Mouse (Mus musculus) liver, adult 2 months (tissue): ENCODE measurements around the gene Bcl9l. TPM values are rescaled to one million over a fixed set of nuclear protein-coding genes. Genes with fewer than 3 reads are reported as not detected.

Source experiments
- DNase-seq: peaks from one replicate; pipeline ENCODE4 v3.0.0-alpha.2; 2011; ENCODE audit warnings: low read depth, low spot score; ENCODE audit errors: extremely low read depth
- H3K27ac ChIP-seq: fragments of 200-500 bp; replicated peaks from 2 replicates; pipeline ENCODE4 v1.5.1; 2012; ENCODE audit warnings: low read depth, mild to moderate bottlenecking, control low read depth, inconsistent platforms, low read length; ENCODE audit not compliant: insufficient read depth
- H3K27me3 ChIP-seq: fragments of 200-500 bp; 2 replicates; pipeline ENCODE4 v1.6.1; 2012; ENCODE audit warnings: mild to moderate bottlenecking, moderate library complexity, low read length, inconsistent platforms; ENCODE audit not compliant: control insufficient read depth, insufficient read depth
- H3K36me3 ChIP-seq: fragments of 200-500 bp; 2 replicates; pipeline ENCODE4 v1.6.1; 2012; ENCODE audit warnings: low read length, inconsistent platforms; ENCODE audit not compliant: control insufficient read depth, insufficient read depth
- H3K4me1 ChIP-seq: fragments of 200-500 bp; 2 replicates; pipeline ENCODE4 v1.6.1; 2011; ENCODE audit warnings: low read length; ENCODE audit not compliant: control insufficient read depth, insufficient read depth
- H3K4me3 ChIP-seq: fragments of 200-500 bp; 2 replicates; pipeline ENCODE4 v1.5.1; 2011; ENCODE audit warnings: low read depth, mild to moderate bottlenecking, control low read depth, low read length, moderate library complexity; ENCODE audit not compliant: insufficient read depth
- H3K79me2 ChIP-seq: fragments of 200-500 bp; 2 replicates; pipeline ENCODE4 v1.6.1; 2012; ENCODE audit warnings: inconsistent platforms, mild to moderate bottlenecking, low read length, moderate library complexity; ENCODE audit not compliant: control insufficient read depth, insufficient read depth
- H3K9ac ChIP-seq: fragments of 200-500 bp; 2 replicates; pipeline ENCODE4 v1.6.1; 2012; ENCODE audit warnings: low read depth, mild to moderate bottlenecking, control low read depth, inconsistent platforms, low read length
- CTCF ChIP-seq: fragments of 200-500 bp; IDR thresholded peaks from 2 replicates; pipeline ENCODE4 v1.5.1; 2011; ENCODE audit warnings: low read depth, low read length, control low read depth
- POLR2A ChIP-seq: fragments of 200-500 bp; IDR thresholded peaks from 2 replicates; pipeline ENCODE4 v1.6.1; 2011; ENCODE audit warnings: low read length, control low read depth; ENCODE audit not compliant: insufficient read depth; ENCODE audit errors: extremely low read depth
- WGBS: fragments of 180-500 bp; shearing (Covaris S2); methylation state at CpG from one replicate; pipeline ENCODE4 v1.1.7; 2018; 5-methylcytosine and 5-hydroxymethylcytosine counted together
- polyA plus RNA-seq: library from polyadenylated mRNA; depleted of rRNA; stranded (reverse); fragments of >200 nt; gene quantifications from 2 replicates; pipeline ENCODE4 v1.2.3, GENCODE M21; 2012
- total RNA-seq: library from RNA; depleted of rRNA; stranded (reverse); fragments of >200 nt; gene quantifications from 2 replicates; pipeline ENCODE4 v1.2.3, GENCODE M21; 2014

The Bcl9l gene
- total and polyA plus RNA-seq, 2 experiments, result 5.4 to 27.9 TPM

DNA sequence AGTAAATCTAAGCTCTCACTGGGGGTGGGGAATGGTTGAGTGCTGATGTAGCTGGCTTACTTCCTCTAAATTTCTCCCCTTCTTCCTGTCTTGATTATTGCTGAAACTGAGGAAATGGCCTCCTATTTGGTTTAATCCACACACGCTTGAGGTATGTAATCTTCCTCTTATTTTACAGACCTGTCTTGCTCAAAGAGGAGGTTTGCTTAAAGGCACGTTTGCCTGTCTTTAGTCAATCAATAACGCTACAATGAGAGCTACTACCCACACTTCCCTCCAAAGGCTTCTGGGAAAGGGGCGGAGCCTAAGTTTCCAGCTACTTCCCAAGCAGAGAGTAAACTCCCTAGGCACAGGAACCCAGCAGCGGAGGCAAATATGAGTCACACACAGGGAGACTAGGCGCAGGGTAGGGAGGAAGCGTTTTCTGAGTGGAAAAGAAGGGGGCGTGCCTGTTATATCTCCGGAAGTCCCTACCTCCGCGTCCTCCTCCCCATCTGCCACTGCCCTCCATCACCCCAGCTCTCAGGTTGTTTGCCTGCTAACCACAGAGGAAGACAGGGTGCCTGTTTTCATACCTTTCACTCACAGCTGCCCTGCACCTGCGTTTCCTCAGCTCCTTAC is 32.6 kb downstream of the Bcl9l start:
- Histone ChIP-seq H3K4me3 (0 out of 2 replicates have a peak overlapping the region, but pooled peaks have one; percentile 4), H3K27me3 (no peaks in the 10 kb centered on the region), H3K36me3 (no peaks in the 10 kb centered on the region), H3K4me1 (peaks cover 19% of the 10 kb centered on the region), H3K27ac (peak overlapping the region; percentile 1; the same call in 1 of the 2 replicates), H3K9ac (0 out of 2 replicates have a peak overlapping the region, but pooled peaks have one; percentile 0), H3K79me2 (no peaks in the 10 kb centered on the region)
- TF ChIP-seq CTCF (no peak), POLR2A (no peak)
- 25% methylated on average over 12 of the region's 12 CpGs for WGBS
- DNase-seq, result peak; percentile 79

DNA sequence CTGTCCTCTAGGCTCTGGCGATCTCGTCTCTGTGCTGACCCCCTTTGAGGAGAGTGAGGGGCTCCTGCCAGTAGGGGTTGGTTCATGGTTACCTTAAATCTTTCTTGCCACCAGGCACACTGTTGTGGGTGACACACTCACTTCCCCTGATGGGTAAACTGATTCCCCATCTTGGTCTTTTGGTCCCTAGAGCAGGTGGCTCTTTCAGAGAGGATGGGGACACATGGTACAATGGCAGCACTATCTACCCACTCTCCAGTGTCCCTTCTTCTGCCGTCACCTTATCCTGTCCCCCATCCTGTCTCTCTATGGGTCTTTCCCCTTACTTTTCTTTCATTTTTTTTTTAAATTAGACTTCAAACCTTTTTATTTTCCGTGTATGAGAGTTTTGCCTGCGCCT is 33.3 kb downstream of the Bcl9l start:
- DNase-seq, result no peak
- H3K27ac ChIP-seq, result no peak overlapping the region
- H3K4me3 ChIP-seq, result no peak overlapping the region

DNA sequence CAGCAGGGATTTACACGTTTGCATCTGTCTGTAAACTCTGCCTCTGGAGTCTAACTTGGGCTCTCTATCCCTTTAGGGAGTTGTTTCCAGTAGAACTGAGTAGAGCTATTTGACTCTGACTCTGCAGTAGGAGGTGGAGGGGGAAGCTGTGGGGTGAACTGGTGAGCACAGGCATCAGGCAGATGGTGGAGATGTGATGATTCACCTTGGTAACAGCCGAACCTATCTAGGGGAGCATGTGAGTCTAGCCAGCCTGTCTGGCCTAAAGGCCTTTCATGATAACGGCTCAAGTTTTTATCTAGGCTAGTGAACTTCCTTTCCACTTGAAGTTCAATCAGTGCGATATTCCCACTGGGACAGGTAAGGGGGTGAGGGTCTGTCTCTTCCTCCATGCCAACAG is 34.7 kb downstream of the Bcl9l start:
- TF ChIP-seq POLR2A, result no peak
- TF ChIP-seq CTCF, result no peak
- H3K27me3 ChIP-seq, result no peaks in the 10 kb centered on the region
- peaks cover 8% of the 10 kb centered on the region; the same call in 1 of the 2 replicates for H3K4me1 ChIP-seq
- WGBS, result 81% methylated on average over 4 of the region's 4 CpGs
- no peaks in the 10 kb centered on the region for H3K79me2 ChIP-seq
- no peak for DNase-seq
- H3K9ac ChIP-seq, result no peak overlapping the region
- no peak overlapping the region for H3K4me3 ChIP-seq
- H3K36me3 ChIP-seq, result no peaks in the 10 kb centered on the region
- no peak overlapping the region for H3K27ac ChIP-seq

More for the DNA sequence above, 33.3 kb downstream of the Bcl9l start:
- H3K36me3 ChIP-seq, result no peaks in the 10 kb centered on the region
- no peaks in the 10 kb centered on the region for H3K27me3 ChIP-seq
- no peak for TF ChIP-seq CTCF
- no peak for TF ChIP-seq POLR2A
- no peaks in the 10 kb centered on the region for H3K79me2 ChIP-seq
- H3K9ac ChIP-seq, result no peak overlapping the region
- WGBS, result 91% methylated on average over 5 of the region's 5 CpGs
- H3K4me1 ChIP-seq, result peaks cover 13% of the 10 kb centered on the region

DNA sequence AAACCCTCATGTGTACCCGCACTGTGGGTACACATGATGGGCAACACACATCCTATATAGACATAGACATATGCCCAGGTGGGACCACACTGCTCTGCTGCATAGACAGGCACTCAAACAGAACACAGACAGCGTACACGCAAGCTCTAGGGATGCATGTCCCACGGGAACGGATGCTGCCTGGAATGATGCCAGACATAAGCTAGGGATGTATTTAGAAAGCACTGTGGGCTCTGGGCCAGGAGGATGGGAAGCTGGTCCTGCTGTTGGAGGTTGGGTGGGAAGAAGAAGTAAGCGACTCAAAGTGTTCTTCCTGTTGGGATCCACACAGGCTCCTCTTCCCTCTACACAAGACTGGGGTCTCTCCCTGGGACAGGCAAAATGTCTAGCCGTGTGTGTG is 35.4 kb downstream of the Bcl9l start:
- no peaks in the 10 kb centered on the region for H3K36me3 ChIP-seq
- no peak for TF ChIP-seq CTCF
- no peak for TF ChIP-seq POLR2A
- H3K27ac ChIP-seq, result no peak overlapping the region
- 70% methylated on average over 7 of the region's 7 CpGs for WGBS
- H3K4me3 ChIP-seq, result no peak overlapping the region
- no peak overlapping the region for H3K9ac ChIP-seq
- H3K79me2 ChIP-seq, result no peaks in the 10 kb centered on the region
- no peaks in the 10 kb centered on the region for H3K27me3 ChIP-seq
- DNase-seq, result no peak
- peaks cover 5% of the 10 kb centered on the region; the same call in 1 of the 2 replicates for H3K4me1 ChIP-seq

DNA sequence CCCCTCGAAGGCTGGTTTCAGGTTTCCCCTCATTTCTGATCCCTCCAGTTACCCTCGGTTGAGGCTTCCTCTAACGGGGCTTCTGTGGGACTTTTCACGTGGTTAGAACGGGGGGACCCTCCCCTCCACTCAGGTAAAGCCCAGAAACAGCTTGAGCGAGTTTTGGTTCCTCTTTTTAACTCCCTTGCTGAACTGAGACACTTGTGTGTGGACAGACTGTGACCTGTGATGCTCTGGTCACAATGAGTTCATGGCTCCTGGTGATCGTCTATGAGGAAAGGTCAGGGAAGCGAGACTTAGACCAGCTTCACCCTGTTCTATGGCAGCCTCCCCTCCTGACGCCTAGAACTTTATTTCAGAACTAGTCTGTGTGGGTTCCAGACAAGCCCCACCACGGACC is 39.3 kb downstream of the Bcl9l start:
- 83% methylated on average over 10 of the region's 10 CpGs for WGBS
- no peaks in the 10 kb centered on the region for H3K27me3 ChIP-seq
- no peaks in the 10 kb centered on the region for H3K79me2 ChIP-seq
- H3K27ac ChIP-seq, result no peak overlapping the region
- H3K36me3 ChIP-seq, result no peaks in the 10 kb centered on the region
- H3K9ac ChIP-seq, result no peak overlapping the region
- no peak for TF ChIP-seq CTCF
- no peak for TF ChIP-seq POLR2A
- H3K4me1 ChIP-seq, result no peaks in the 10 kb centered on the region
- no peak for DNase-seq
- H3K4me3 ChIP-seq, result no peak overlapping the region

DNA sequence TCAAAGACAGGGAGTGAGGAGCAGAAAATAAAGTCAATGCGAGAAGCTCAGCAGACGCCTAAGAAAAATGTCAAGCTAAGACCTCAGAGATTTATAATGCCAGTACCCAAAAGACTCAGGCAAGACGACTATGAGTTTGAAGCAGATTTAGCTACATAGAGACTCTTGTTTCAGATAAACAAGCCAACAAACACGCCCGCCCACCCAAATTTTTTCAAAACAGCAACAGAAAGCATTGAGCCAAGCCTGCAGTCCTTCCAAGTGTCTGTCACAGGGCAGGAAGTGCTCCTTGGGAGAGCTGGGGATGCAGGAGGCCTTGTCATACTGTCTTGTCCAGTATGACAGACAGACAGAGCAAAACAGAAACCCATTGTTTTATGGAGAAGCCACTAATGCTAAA is 41.1 kb downstream of the Bcl9l start:
- Histone ChIP-seq H3K9ac (no peak overlapping the region), H3K4me1 (no peaks in the 10 kb centered on the region), H3K79me2 (no peaks in the 10 kb centered on the region), H3K4me3 (no peak overlapping the region), H3K36me3 (no peaks in the 10 kb centered on the region), H3K27ac (no peak overlapping the region), H3K27me3 (no peaks in the 10 kb centered on the region)
- WGBS, result 84% methylated on average over 5 of the region's 5 CpGs
- no peak for DNase-seq
- TF ChIP-seq CTCF (no peak), POLR2A (no peak)
